Mouse (Mus musculus) limb, embryonic 10.5 days (tissue): ENCODE results near the gene Gm14391. TPM values are rescaled to one million over a fixed set of nuclear protein-coding genes. Genes with fewer than 3 reads are reported as not detected.
"Not testable (repeated sequence)": the region's sequence is repeated elsewhere in the genome, so short reads cannot be mapped to it uniquely, and the experiment has no call there.

ENCODE experiments used
- DNase-seq: peaks from one replicate; pipeline ENCODE4 v3.0.0-alpha.2; 2017; ENCODE audit warnings: low spot score
- H3K27ac ChIP-seq: fragments of 300-500 bp; sonication (generic); 2 replicates; pipeline ENCODE4 v1.5.1; 2016; ENCODE audit warnings: mild to moderate bottlenecking
- H3K27me3 ChIP-seq: fragments of 300-500 bp; sonication (generic); 2 replicates; pipeline ENCODE4 v1.6.1; 2016; ENCODE audit warnings: low read depth, mild to moderate bottlenecking; ENCODE audit not compliant: poor library complexity, severe bottlenecking
- H3K36me3 ChIP-seq: fragments of 300-500 bp; sonication (generic); 2 replicates; pipeline ENCODE4 v1.6.1; 2016; ENCODE audit warnings: mild to moderate bottlenecking, moderate library complexity
- H3K4me1 ChIP-seq: fragments of 300-500 bp; sonication (generic); 2 replicates; pipeline ENCODE4 v1.6.1; 2016
- H3K4me3 ChIP-seq: fragments of 300-500 bp; sonication (generic); 2 replicates; pipeline ENCODE4 v1.5.1; 2016; ENCODE audit warnings: mild to moderate bottlenecking, moderate library complexity
- H3K9me3 ChIP-seq: fragments of 300-500 bp; sonication (generic); replicated peaks from 2 replicates; pipeline ENCODE4 v1.6.1; 2016; ENCODE audit warnings: mild to moderate bottlenecking
- WGBS: fragments of 180-500 bp; shearing (Covaris S2); methylation state at CpG from one replicate; pipeline ENCODE4 v1.1.7; 2016; 5-methylcytosine and 5-hydroxymethylcytosine counted together
- polyA plus RNA-seq: library from polyadenylated mRNA; unstranded; fragments of >200 nt; fragmentation: Nextera tagmentation; extraction: Ambion mirVana; gene quantifications from 2 replicates; pipeline ENCODE4 v1.2.1, GENCODE M21; 2016

Gene Gm14391
- 5.8 and 6.7 TPM in 2 replicates for polyA plus RNA-seq

DNA sequence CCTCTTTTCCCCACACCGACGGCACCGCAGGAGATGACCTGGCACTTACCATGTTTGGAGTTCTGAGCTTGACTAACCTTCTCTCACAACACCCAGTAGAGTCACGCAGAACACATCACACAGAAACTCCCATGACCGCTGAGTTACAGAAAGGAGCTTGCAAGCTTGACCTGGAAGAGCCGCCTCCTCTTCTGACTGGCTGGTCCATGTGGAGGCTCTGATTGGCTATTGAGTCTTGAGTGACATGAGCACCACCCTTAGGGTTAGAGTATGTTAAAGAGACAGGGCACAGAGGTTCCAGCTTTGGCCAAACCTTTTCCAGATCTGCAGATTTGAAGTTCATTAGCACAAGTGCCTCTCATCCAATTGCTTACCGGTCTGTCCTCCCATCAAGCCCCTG lies at the start of gene Gm14391:
Gm14391 (minus strand) TSS at position 186 of the 400 bp plus-strand sequence.
- H3K4me1 ChIP-seq, H3K4me3 ChIP-seq, H3K27me3 ChIP-seq, H3K27ac ChIP-seq, H3K9me3 ChIP-seq, DNase-seq, H3K36me3 ChIP-seq: not testable (repeated sequence)
- WGBS: no CpG with 5 or more reads among the region's 7 CpGs

- H3K27ac ChIP-seq, H3K4me3 ChIP-seq, H3K9me3 ChIP-seq, H3K27me3 ChIP-seq, DNase-seq, H3K36me3 ChIP-seq, H3K4me1 ChIP-seq: not testable (repeated sequence)
- 43% methylated on average over 1 of the region's 1 CpGs for WGBS
Observed at GRCm38 (mm10) chr2:175179008-175179407, 27.7 kb downstream of the Gm14391 start.

GRCm38 (mm10) chr2:175176312-175176711 lies 30.4 kb downstream of the Gm14391 start:
- Histone ChIP-seq H3K36me3 (no peaks in the 10 kb centered on the region), H3K27me3 (no peaks in the 10 kb centered on the region), H3K4me1 (no peaks in the 10 kb centered on the region), H3K27ac (no peak overlapping the region), H3K9me3 (no peaks in the 10 kb centered on the region), H3K4me3 (no peak overlapping the region)
- WGBS: 84% methylated on average over 6 of the region's 6 CpGs
- no peak for DNase-seq

- H3K4me3 ChIP-seq, H3K27me3 ChIP-seq, H3K27ac ChIP-seq, DNase-seq, H3K36me3 ChIP-seq, H3K9me3 ChIP-seq, H3K4me1 ChIP-seq: not testable (repeated sequence)
- whole genome bisulfite sequencing: 80% methylated on average over 12 of the region's 12 CpGs
Observed at GRCm38 (mm10) chr2:175175401-175176180, 31.1 kb downstream of the Gm14391 start, which contains the start of gene Gm14443. Gene Gm14443, minus strand, starts transcription at chr2:175175871.

DNA sequence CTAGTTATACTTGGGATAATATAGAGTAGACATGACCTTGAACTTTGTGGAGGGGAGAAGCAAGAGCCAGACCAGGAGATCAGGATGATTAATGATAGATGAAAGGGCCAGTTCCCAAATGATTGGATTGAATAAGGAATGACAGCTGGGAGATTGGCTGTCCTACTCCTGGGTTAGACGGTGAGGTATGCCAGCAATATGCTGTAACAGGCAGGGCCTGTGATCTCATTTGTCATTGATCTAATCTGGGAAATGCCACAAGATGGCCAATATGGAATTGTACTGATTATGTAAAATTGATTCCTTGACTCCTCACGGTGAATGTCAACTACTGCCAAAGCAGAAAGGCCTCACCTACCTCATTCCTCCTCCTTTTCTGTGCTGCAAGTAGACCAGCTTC lies 32.7 kb downstream of the Gm14391 start:
- not testable (repeated sequence) for H3K4me1 ChIP-seq, H3K36me3 ChIP-seq, H3K27ac ChIP-seq, DNase-seq, H3K27me3 ChIP-seq, H3K9me3 ChIP-seq, H3K4me3 ChIP-seq
- WGBS: 87% methylated on average over 2 of the region's 2 CpGs

DNA sequence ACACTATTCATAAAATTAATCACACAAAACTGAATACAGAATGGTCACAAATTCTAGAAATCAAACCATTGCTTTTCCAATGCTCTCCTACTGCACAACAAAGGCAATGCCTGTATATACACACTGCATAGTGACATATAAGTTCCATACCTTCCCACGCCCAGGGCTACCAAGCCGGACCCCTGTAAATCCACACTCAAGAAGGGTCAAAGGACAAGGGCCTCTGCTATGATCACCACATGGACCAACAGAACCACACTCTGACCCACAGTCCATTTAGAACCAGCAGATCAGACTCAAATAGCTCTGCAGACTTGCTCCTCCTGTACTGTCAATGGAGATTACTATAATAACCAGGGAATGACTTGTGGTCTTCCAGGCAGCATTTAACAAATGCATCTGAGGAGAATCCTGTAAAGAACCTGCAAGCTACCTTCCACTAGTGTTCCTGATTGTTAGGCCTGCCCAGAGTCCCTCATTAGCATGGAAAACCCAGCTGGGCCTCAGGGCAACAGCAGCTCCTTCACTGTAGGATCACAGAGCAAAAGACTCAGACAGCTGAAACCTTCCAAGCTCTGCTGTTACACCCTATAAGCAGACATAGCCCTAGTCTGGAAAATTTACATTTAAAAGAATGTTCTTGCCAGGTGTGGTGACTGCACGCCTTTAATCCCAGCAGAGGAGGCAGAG lies 33.7 kb downstream of the Gm14391 start:
- WGBS: 91% methylated on average over 3 of the region's 3 CpGs
- not testable (repeated sequence) for H3K36me3 ChIP-seq, H3K27me3 ChIP-seq, DNase-seq, H3K9me3 ChIP-seq, H3K4me1 ChIP-seq, H3K27ac ChIP-seq, H3K4me3 ChIP-seq

DNA sequence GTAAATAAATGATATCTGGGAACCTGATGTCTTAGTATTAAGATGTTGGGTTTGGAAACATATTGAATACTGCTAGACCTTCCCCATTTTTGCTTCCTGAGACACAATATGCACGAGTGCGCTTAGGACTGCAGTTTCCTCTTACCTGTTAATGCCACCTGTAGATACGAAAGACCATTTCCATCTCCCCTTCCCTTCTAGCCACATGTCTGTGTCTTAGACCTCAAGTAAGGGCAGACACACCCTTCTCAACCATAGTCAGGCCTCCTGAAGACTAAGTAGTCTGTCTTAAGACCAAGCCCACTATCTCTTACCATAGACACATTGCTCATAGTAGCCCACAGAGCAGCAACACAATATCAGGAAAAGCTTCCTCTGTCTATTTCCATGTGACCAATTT lies 34.6 kb downstream of the Gm14391 start:
- Histone ChIP-seq H3K4me3 (no peak overlapping the region), H3K4me1 (no peaks in the 10 kb centered on the region), H3K27me3 (no peaks in the 10 kb centered on the region), H3K36me3 (no peaks in the 10 kb centered on the region), H3K9me3 (no peaks in the 10 kb centered on the region), H3K27ac (no peak overlapping the region)
- no peak for DNase-seq
- 88% methylated on average over 3 of the region's 3 CpGs for WGBS

- H3K9me3 ChIP-seq, H3K27me3 ChIP-seq, H3K27ac ChIP-seq, DNase-seq, H3K4me1 ChIP-seq, H3K36me3 ChIP-seq, H3K4me3 ChIP-seq: not testable (repeated sequence)
- WGBS: 89% methylated on average over 2 of the region's 2 CpGs
Observed at GRCm38 (mm10) chr2:175166870-175167269, 39.8 kb downstream of the Gm14391 start.

DNA sequence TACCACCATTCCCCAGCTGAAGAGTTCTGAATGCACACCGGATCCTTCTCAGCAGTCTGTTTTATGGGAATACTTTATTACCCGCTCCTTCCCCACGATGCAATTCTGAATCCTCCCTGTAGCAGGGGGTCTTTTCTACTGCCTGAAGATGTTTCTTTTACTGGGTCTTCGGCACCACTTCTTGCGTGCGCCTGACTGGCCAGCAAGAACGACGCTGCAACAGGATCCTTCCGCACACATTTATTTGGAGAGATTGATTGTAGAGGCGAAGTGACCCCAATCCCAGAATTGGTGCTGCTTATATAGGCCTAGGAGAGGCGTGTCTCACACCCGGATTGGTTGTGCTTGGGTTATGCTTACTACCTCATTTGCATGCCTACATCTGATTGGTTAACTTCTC lies 41.6 kb downstream of the Gm14391 start:
- DNase-seq, H3K27me3 ChIP-seq, H3K4me3 ChIP-seq, H3K9me3 ChIP-seq, H3K4me1 ChIP-seq, H3K36me3 ChIP-seq, H3K27ac ChIP-seq: not testable (repeated sequence)
- 94% methylated on average over 12 of the region's 12 CpGs for WGBS

DNA sequence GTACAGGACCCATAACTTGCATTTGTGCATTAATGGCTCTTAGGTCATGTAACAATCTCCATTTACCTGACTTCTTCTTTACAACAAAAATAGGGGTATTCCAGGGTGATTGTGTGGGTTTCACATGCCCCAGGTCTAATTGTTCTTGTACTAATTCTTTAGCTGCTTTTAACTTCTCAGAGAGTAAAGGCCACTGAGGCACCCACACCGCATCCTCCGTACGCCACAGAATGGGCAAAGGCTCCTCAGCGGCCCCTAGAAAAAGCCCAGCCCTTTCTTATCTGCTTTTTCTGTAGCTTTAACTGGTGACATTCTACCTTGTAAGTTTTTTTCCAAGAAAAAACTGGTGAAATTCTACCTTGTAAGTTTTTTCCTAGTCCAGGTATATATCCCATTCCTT lies 45.3 kb downstream of the Gm14391 start:
- H3K36me3 ChIP-seq, H3K9me3 ChIP-seq, H3K27me3 ChIP-seq, DNase-seq, H3K4me1 ChIP-seq, H3K27ac ChIP-seq, H3K4me3 ChIP-seq: not testable (repeated sequence)
- WGBS: 93% methylated on average over 4 of the region's 4 CpGs

GRCm38 (mm10) chr2:175158642-175159041 lies 48.1 kb downstream of the Gm14391 start:
- H3K27me3 ChIP-seq: no peaks in the 10 kb centered on the region
- 91% methylated on average over 3 of the region's 3 CpGs for WGBS
- peaks cover 6% of the 10 kb centered on the region; the same call in 1 of the 2 replicates for H3K9me3 ChIP-seq
- H3K27ac ChIP-seq: no peak overlapping the region
- no peak for DNase-seq
- H3K4me3 ChIP-seq: no peak overlapping the region
- no peaks in the 10 kb centered on the region for H3K4me1 ChIP-seq
- H3K36me3 ChIP-seq: no peaks in the 10 kb centered on the region

- Histone ChIP-seq H3K4me3 (no peak overlapping the region), H3K36me3 (no peaks in the 10 kb centered on the region), H3K27ac (no peak overlapping the region), H3K27me3 (no peaks in the 10 kb centered on the region), H3K4me1 (no peaks in the 10 kb centered on the region), H3K9me3 (peaks cover 6% of the 10 kb centered on the region; the same call in 1 of the 2 replicates)
- 94% methylated on average over 13 of the region's 13 CpGs for WGBS
- no peak for DNase-seq
Observed at GRCm38 (mm10) chr2:175156696-175157095, 50.0 kb downstream of the Gm14391 start.

DNA sequence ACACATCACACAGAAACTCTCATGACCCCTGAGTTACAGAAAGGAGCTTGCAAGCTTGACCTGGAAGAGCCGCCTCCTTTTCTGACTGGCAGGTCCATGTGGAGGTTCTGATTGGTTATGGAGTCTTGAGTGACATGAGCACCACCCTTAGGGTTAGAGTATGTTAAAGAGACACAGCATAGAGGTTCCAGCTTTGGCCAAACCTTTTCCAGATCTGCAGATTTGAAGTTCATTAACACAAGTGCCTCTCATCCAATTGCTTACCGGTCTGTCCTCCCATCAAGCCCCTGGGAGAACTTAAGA lies 64.8 kb downstream of the Gm14391 start, which contains the start of gene Gm14399:
Gm14399 (minus strand) TSS at position 20 of the 303 bp plus-strand sequence.
- not testable (repeated sequence) for H3K9me3 ChIP-seq, DNase-seq, H3K27me3 ChIP-seq, H3K36me3 ChIP-seq, H3K4me1 ChIP-seq, H3K27ac ChIP-seq
- H3K4me3 ChIP-seq: peak within 1 kb of the TSS; percentile 50
- WGBS: 5% methylated on average over 1 of the region's 2 CpGs
